Mouse (Mus musculus): ENCODE data around the gene Tmem164.

Tmem164 gene

GRCm38 (mm10) chrX:142681056-142681615 lies at the start of gene Tmem164:
Gene Tmem164, plus strand, starts transcription at chrX:142681406.
- 0 out of 2 replicates have a peak, but pooled peaks have one; percentile 25 for TF ChIP-seq GATA4 (IDR thresholded peaks at IDR 0.05; ENCODE audit: insufficient replicate concordance, low read length)

DNA sequence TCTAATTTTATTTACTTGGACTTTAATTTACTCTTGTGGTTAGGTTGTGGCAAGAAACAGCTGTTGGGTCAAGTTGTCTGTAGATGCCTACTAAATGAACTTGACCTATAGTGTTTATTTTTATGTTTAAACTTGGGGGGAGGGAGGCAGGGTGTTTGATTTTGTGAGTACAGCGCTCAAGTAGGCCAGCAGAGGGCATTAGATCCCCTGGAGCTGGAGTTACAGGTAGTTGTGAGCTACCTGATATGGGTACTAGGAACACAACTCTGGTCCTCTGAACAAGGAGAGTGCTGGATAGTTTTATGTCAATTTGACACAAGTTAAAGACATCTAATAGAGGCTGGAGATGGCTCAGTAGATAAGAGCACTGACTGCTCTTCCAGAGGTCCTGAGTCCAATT lies 34.0 kb upstream of the Tmem164 start:
- no peak for TF ChIP-seq GATA4 (IDR thresholded peaks at IDR 0.05; ENCODE audit: insufficient replicate concordance, low read length)

GRCm38 (mm10) chrX:142650117-142650764 lies 31.0 kb upstream of the Tmem164 start:
- no peak for TF ChIP-seq GATA4 (IDR thresholded peaks at IDR 0.05; ENCODE audit: insufficient replicate concordance, low read length)

DNA sequence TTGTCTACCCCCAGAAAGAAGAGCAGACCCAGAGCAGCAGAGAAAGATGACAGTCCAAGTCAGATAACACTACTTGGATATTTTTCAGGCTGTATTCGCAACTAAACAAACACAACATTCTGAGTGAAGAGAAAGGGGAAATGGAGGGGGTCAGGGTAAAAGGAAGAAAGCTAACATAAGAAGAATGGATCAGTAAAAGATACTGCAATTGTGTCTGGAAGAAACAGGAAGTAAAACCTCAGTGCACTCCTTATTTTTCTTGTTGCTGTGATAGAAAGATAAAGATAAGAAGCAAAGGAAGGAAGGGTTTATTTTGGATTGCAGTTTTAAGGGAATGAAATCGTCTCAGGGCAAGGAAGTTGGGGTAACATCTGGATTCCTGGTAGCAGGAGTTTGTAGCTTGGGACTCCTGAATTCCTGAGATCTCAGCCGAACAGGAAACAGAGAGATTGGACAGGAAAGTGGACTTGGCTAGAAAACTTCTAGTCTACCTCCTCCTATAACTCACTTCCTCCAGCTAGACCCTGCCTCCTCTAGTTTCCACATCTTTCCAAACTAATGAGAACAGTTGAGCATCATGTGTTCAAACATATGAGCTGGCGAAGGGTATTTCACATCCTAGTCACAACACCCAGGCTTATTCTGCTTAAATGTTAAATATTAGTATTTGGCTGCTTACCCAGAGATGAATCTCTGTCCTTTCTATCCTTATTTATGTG lies 16.3 kb upstream of the Tmem164 start:
- peak; percentile 35; the same call in 1 of the 2 replicates for TF ChIP-seq GATA4 (IDR thresholded peaks at IDR 0.05; ENCODE audit: insufficient replicate concordance, low read length)

- TF ChIP-seq GATA4 (IDR thresholded peaks at IDR 0.05; ENCODE audit: insufficient replicate concordance, low read length), result no peak
Measured at GRCm38 (mm10) chrX:142665423-142665805, 15.8 kb upstream of the Tmem164 start.

- no peak for TF ChIP-seq GATA4 (IDR thresholded peaks at IDR 0.05; ENCODE audit: insufficient replicate concordance, low read length)
Measured at GRCm38 (mm10) chrX:142669312-142670091, 11.7 kb upstream of the Tmem164 start.

DNA sequence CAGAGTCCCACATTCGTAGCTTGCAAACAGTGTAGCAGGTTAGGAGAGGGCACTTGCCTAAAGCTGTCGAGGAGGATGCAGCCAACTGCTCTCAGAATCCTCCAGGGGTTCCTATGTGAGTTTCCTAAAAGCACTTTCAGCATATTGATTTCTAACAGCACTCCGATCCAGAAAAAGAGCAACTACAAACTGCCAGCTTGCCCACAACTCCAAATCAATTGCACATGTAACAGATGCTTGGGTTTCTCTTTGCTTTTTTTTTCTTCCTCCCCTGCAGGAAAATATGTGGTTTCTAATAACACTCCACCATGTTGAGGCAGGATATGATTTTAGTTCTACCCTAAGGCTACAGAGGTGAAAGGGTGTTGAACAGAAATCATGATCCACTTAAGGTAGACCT lies 11.1 kb upstream of the Tmem164 start:
- no peak for TF ChIP-seq GATA4 (IDR thresholded peaks at IDR 0.05; ENCODE audit: insufficient replicate concordance, low read length)

DNA sequence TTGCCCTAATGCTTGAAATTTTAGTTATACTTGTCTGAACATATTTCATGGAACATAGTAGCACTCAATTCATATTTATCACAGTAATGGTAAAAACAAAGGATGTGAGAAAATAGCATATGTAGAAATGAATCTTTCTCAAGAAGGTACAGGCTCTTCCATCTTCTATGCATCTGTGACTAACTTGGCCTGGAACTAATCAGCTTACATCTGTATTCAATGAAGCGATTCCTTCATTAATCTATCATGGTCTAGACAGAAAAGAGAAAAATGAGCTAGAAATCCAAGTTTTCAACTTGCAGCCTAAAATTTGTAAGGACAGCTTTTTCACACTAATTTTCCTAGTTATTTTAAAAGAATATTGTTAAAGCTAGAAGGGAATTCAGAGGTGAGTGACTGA lies 10.1 kb upstream of the Tmem164 start:
- no peak for TF ChIP-seq GATA4 (IDR thresholded peaks at IDR 0.05; ENCODE audit: insufficient replicate concordance, low read length)

DNA sequence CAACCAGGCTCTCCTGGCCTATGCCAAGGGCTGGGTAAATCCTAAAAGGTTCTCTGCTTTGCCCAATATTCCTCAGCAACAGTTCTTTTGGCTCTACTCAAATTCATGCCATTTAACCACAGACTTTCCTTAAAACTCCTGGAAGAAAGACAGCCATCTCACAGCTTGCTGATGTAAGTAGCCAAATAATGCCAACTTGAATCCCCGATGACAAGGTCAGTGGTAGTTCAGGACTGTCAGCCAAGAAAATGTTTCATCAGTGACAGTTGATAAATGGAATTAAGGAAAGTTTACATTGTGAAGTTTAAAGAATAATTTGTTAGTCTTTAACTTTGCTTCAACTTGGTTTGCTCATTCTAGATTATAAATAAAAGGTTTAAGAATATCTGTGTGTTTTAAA lies 8.5 kb upstream of the Tmem164 start:
- no peak for TF ChIP-seq GATA4 (IDR thresholded peaks at IDR 0.05; ENCODE audit: insufficient replicate concordance, low read length)

GRCm38 (mm10) chrX:142677193-142677592 lies 4.0 kb upstream of the Tmem164 start:
- TF ChIP-seq GATA4 (IDR thresholded peaks at IDR 0.05; ENCODE audit: insufficient replicate concordance, low read length), result no peak

GRCm38 (mm10) chrX:142678499-142679474 lies 2.4 kb upstream of the Tmem164 start:
- TF ChIP-seq GATA4 (IDR thresholded peaks at IDR 0.05; ENCODE audit: insufficient replicate concordance, low read length), result no peak

GRCm38 (mm10) chrX:142679502-142680250 lies 1.5 kb upstream of the Tmem164 start:
- no peak for TF ChIP-seq GATA4 (IDR thresholded peaks at IDR 0.05; ENCODE audit: insufficient replicate concordance, low read length)

DNA sequence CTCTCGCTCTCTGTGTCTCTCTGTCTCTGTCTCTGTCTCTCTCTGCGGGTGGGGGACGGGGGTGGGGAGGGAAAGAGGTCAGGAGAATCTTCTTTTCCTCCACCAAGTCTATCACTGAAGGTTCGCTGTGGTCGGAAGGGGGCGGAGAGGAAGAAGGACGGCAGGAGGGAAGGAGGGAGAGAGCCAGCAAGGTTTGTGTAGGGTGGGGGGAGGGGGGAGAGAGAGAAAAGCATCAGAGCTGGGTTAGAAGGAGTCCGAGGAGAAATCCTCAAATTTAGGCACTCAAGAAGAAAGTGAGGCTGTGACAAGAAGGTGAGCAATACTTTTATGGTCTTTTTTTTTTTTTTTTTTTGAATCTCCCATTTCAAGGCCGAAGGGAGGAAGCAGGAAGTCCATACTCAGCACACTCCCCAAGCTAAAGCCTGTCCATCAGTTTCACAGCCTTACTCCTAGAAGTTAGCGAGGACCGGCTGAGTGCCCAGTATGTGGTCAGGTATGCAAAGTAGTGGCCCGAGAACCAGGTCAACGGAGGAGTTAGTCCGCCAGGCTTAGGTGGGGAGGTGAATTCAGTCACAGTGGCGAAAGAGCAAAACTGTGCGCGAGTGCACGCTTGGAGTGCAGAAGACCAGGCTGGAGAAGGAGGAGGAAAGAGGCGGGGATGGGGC lies 683 bp upstream of the Tmem164 start:
- TF ChIP-seq GATA4 (IDR thresholded peaks at IDR 0.05; ENCODE audit: insufficient replicate concordance, low read length), result no peak
